In the genomic region with DNA sequence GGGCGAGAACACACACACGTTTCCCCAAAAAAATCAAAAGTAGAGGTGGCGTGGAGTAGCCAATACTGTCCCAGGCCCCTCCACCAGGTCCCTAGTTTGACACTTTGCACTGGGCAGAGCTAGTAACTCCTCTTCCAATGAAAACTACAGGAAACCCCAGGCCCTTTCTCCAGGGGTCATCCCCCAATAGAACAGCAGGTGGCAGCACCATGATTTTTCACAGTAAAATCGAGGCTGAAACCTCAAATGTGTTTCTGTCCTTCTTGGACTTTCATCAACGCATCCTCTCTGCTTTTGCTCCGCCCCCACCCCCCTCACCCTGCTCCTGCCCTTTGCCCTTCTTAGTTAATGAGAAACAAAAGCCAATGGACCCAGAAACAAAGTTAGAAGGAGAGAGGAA, we compare ENCODE assay signal across 8 mouse cellular contexts. TPM values are rescaled to one million over a fixed set of nuclear protein-coding genes. Genes with fewer than 3 reads are reported as not detected.
A peak's percentile ranks its signal among the peaks of the same experiment; 100 is the strongest.
DNase-seq lines count a peak whose midpoint lies in the region; ATAC-seq and TF ChIP-seq lines count a peak whose summit lies in the region.

No protein-coding gene starts in this region.

- H3K27ac ChIP-seq in forebrain, embryonic 11.5 days (ENCODE audit: low read depth, low read length): no peak overlapping the region
- no peak overlapping the region for H3K27ac ChIP-seq in forebrain, embryonic 13.5 days
- H3K27ac ChIP-seq in spleen, adult 2 months (ENCODE audit: insufficient read depth, low read length): no peak overlapping the region
- H3K27ac ChIP-seq in intestine, embryonic 16.5 days (ENCODE audit: low read length): peak overlapping the region; percentile 52; the same call in 1 of the 2 replicates
- peak overlapping the region; percentile 79 for H3K27ac ChIP-seq in liver, postnatal 0 days (ENCODE audit: low read depth)

- H3K4me3 ChIP-seq in forebrain, embryonic 11.5 days (ENCODE audit: low read depth, low read length): no peak overlapping the region
- H3K4me3 ChIP-seq in forebrain, embryonic 13.5 days: no peak overlapping the region
- no peak overlapping the region for H3K4me3 ChIP-seq in spleen, adult 2 months (ENCODE audit: extremely low read depth, insufficient read depth, insufficient read length)
- 0 out of 2 replicates have a peak overlapping the region, but pooled peaks have one; percentile 2 for H3K4me3 ChIP-seq in intestine, embryonic 16.5 days (ENCODE audit: low read length)
- H3K4me3 ChIP-seq in liver, postnatal 0 days (ENCODE audit: low read depth, low read length): no peak overlapping the region

- H3K4me2 ChIP-seq in forebrain, embryonic 11.5 days (ENCODE audit: low read depth, low read length, severe bottlenecking): no peak overlapping the region
- H3K4me2 ChIP-seq in forebrain, embryonic 13.5 days: no peak overlapping the region
- peak overlapping the region; percentile 40 for H3K4me2 ChIP-seq in intestine, embryonic 16.5 days (ENCODE audit: low read depth, low read length)
- peak overlapping the region; percentile 15; the same call in 1 of the 2 replicates for H3K4me2 ChIP-seq in liver, postnatal 0 days (ENCODE audit: low read depth, low read length)

- no peaks in the 10 kb centered on the region for H3K4me1 ChIP-seq in forebrain, embryonic 11.5 days (replicated peaks; ENCODE audit: control insufficient read depth, insufficient read depth, low read length)
- no peaks in the 10 kb centered on the region for H3K4me1 ChIP-seq in forebrain, embryonic 13.5 days
- H3K4me1 ChIP-seq in spleen, adult 2 months (ENCODE audit: control insufficient read depth, insufficient read depth, insufficient read length): no peaks in the 10 kb centered on the region
- H3K4me1 ChIP-seq in intestine, embryonic 16.5 days (ENCODE audit: control insufficient read depth, insufficient read depth, low read length): peaks cover 17% of the 10 kb centered on the region
- peaks cover 29% of the 10 kb centered on the region for H3K4me1 ChIP-seq in liver, postnatal 0 days (ENCODE audit: insufficient read depth)

- peak; percentile 31; the same call in 1 of the 2 replicates for TF ChIP-seq CTCF in spleen, adult 2 months (IDR thresholded peaks at IDR 0.05; ENCODE audit: extremely low read depth, insufficient read depth, insufficient read length, insufficient replicate concordance)
- peak; percentile 76 for TF ChIP-seq CTCF in liver, postnatal 0 days (IDR thresholded peaks at IDR 0.05; ENCODE audit: low read depth)

- H3K36me3 ChIP-seq in forebrain, embryonic 11.5 days (ENCODE audit: control insufficient read depth, insufficient read depth, low read length): no peaks in the 10 kb centered on the region
- H3K36me3 ChIP-seq in forebrain, embryonic 13.5 days (ENCODE audit: poor library complexity, severe bottlenecking): no peaks in the 10 kb centered on the region
- no peaks in the 10 kb centered on the region for H3K36me3 ChIP-seq in spleen, adult 2 months (ENCODE audit: control insufficient read depth, insufficient read depth, low read length)
- no peaks in the 10 kb centered on the region for H3K36me3 ChIP-seq in intestine, embryonic 16.5 days (ENCODE audit: control insufficient read depth, insufficient read depth, low read length)
- H3K36me3 ChIP-seq in liver, postnatal 0 days (replicated peaks; ENCODE audit: insufficient read depth, low read length): no peaks in the 10 kb centered on the region

- no peak for TF ChIP-seq POLR2A in spleen, adult 2 months (IDR thresholded peaks at IDR 0.05; ENCODE audit: low read depth, low read length)

- H3K9me3 ChIP-seq in forebrain, embryonic 11.5 days (ENCODE audit: control insufficient read depth, low read length): no peaks in the 10 kb centered on the region
- H3K9me3 ChIP-seq in forebrain, embryonic 13.5 days (replicated peaks): no peaks in the 10 kb centered on the region
- H3K9me3 ChIP-seq in intestine, embryonic 16.5 days (ENCODE audit: control insufficient read depth, low read length): no peaks in the 10 kb centered on the region
- H3K9me3 ChIP-seq in liver, postnatal 0 days (ENCODE audit: low read length): no peaks in the 10 kb centered on the region

- no peak overlapping the region for H3K9ac ChIP-seq in forebrain, embryonic 11.5 days (ENCODE audit: low read length)
- H3K9ac ChIP-seq in forebrain, embryonic 13.5 days: no peak overlapping the region
- H3K9ac ChIP-seq in intestine, embryonic 16.5 days (ENCODE audit: low read depth, low read length): peak overlapping the region; percentile 2; the same call in 1 of the 2 replicates
- no peak overlapping the region for H3K9ac ChIP-seq in liver, postnatal 0 days (replicated peaks)

- TF ChIP-seq EP300 in liver, postnatal 0 days (IDR thresholded peaks at IDR 0.05; ENCODE audit: low read depth): no peak; the same call in 1 of the 2 replicates

- no peaks in the 10 kb centered on the region for H3K27me3 ChIP-seq in forebrain, embryonic 11.5 days (ENCODE audit: control insufficient read depth, insufficient read depth, low read length)
- no peaks in the 10 kb centered on the region for H3K27me3 ChIP-seq in forebrain, embryonic 13.5 days
- no peaks in the 10 kb centered on the region for H3K27me3 ChIP-seq in spleen, adult 2 months (ENCODE audit: control insufficient read depth, insufficient read depth, low read length)
- H3K27me3 ChIP-seq in intestine, embryonic 16.5 days (replicated peaks; ENCODE audit: control insufficient read depth, insufficient read depth, low read length): no peaks in the 10 kb centered on the region
- no peaks in the 10 kb centered on the region for H3K27me3 ChIP-seq in liver, postnatal 0 days (ENCODE audit: insufficient read depth, low read length)

- DNase-seq in forebrain, embryonic 11.5 days (ENCODE audit: low spot score): peak; percentile 77
- peak in 1 of 2 experiments; percentile 17 for DNase-seq in spleen, adult 2 months (ENCODE audit: low read depth in 1 of 2, low spot score in 2 of 2)
- no peak for DNase-seq in spleen, postnatal 36 days (ENCODE audit: low spot score in 2 of 2)
- peak; percentile 50 for DNase-seq in c-Kit-positive CD71-negative TER-119-negative erythroid progenitor cells, embryonic 14.5 days (ENCODE audit: low read depth)
- peak; percentile 86 for DNase-seq in liver, postnatal 0 days
- DNase-seq in right cerebral cortex, postnatal 4 days: peak; percentile 63

- peak; percentile 31; the same call in 1 of the 2 replicates for ATAC-seq in forebrain, embryonic 11.5 days (replicated peaks; ENCODE audit: low FRiP score)
- ATAC-seq in forebrain, embryonic 13.5 days: no peak
- peak; percentile 34 for ATAC-seq in intestine, embryonic 16.5 days
- peak; percentile 84 for ATAC-seq in liver, postnatal 0 days

- 25% methylated on average over 6 of the region's 6 CpGs for WGBS in forebrain, embryonic 11.5 days
- WGBS in forebrain, embryonic 13.5 days: 20% methylated on average over 6 of the region's 6 CpGs
- 45% methylated on average over 6 of the region's 6 CpGs for WGBS in spleen, adult 2 months
- 35% methylated on average over 6 of the region's 6 CpGs for WGBS in intestine, embryonic 16.5 days
- WGBS in liver, postnatal 0 days (ENCODE audit: insufficient replicate concordance): 29% methylated on average over 6 of the region's 6 CpGs

RNA-seq across cellular contexts. Expression of gene C1rl, which starts 11.3 kb away (rescaled TPM):
- polyA plus RNA-seq in forebrain, embryonic 11.5 days (2014; fragmentation: Nextera tagmentation; extraction: Ambion mirVana): 0.08 and 0.21 TPM in 2 replicates
- 0.08 and 0.09 TPM in 2 replicates for polyA plus RNA-seq in forebrain, embryonic 13.5 days (2015; fragmentation: Nextera tagmentation; extraction: Ambion mirVana)
- 1.3 and 1.5 TPM in 2 replicates for polyA plus RNA-seq in spleen, adult 2 months (2012; rRNA removed)
- 3.0 and 3.5 TPM in 2 replicates for polyA plus RNA-seq in intestine, embryonic 16.5 days (2015; fragmentation: Nextera tagmentation; extraction: Ambion mirVana)
- polyA plus RNA-seq in liver, postnatal 0 days (2015; fragmentation: Nextera tagmentation; extraction: Ambion mirVana): 31.1 and 36.2 TPM in 2 replicates

RNA-seq across cellular contexts. Expression of gene Clstn3, which starts 17.0 kb away (rescaled TPM):
- polyA plus RNA-seq in forebrain, embryonic 11.5 days (2014; fragmentation: Nextera tagmentation; extraction: Ambion mirVana): 12.8 and 15.2 TPM in 2 replicates
- polyA plus RNA-seq in forebrain, embryonic 13.5 days (2015; fragmentation: Nextera tagmentation; extraction: Ambion mirVana): 29.2 and 38.0 TPM in 2 replicates
- polyA plus RNA-seq in spleen, adult 2 months (2012; rRNA removed): 0.68 and 0.95 TPM in 2 replicates
- polyA plus RNA-seq in intestine, embryonic 16.5 days (2015; fragmentation: Nextera tagmentation; extraction: Ambion mirVana): 3.5 and 4.1 TPM in 2 replicates
- 1.8 TPM in 2 replicates for polyA plus RNA-seq in liver, postnatal 0 days (2015; fragmentation: Nextera tagmentation; extraction: Ambion mirVana)

RNA-seq across cellular contexts. Expression of gene C1ra, which starts 30.6 kb away (rescaled TPM):
- polyA plus RNA-seq in forebrain, embryonic 11.5 days (2014; fragmentation: Nextera tagmentation; extraction: Ambion mirVana): 0.08 and 0.35 TPM in 2 replicates
- polyA plus RNA-seq in forebrain, embryonic 13.5 days (2015; fragmentation: Nextera tagmentation; extraction: Ambion mirVana): 0.09 and 0.12 TPM in 2 replicates
- 17.8 and 20.1 TPM in 2 replicates for polyA plus RNA-seq in spleen, adult 2 months (2012; rRNA removed)
- 5.1 TPM in 2 replicates for polyA plus RNA-seq in intestine, embryonic 16.5 days (2015; fragmentation: Nextera tagmentation; extraction: Ambion mirVana)
- polyA plus RNA-seq in liver, postnatal 0 days (2015; fragmentation: Nextera tagmentation; extraction: Ambion mirVana): 63.0 and 65.0 TPM in 2 replicates

Comparison
In these comparisons a context has a peak if more than half of its experiments do, and no peak if none do; other contexts are left out.
1. DNase-seq: peak in forebrain, embryonic 11.5 days (single experiment), c-Kit-positive CD71-negative TER-119-negative erythroid progenitor cells, embryonic 14.5 days (single experiment), liver, postnatal 0 days (single experiment) and right cerebral cortex, postnatal 4 days (single experiment); none in spleen, postnatal 36 days (0 of 2).
2. H3K27ac ChIP-seq: peak in intestine, embryonic 16.5 days (single experiment) and liver, postnatal 0 days (single experiment); none in forebrain, embryonic 11.5 days (single experiment), forebrain, embryonic 13.5 days (single experiment) and spleen, adult 2 months (single experiment).
3. H3K4me2 ChIP-seq: peak in intestine, embryonic 16.5 days (single experiment) and liver, postnatal 0 days (single experiment); none in forebrain, embryonic 11.5 days (single experiment) and forebrain, embryonic 13.5 days (single experiment).